Mouse (Mus musculus) cerebellum, adult 2 months (tissue): Measurements from ENCODE around the gene Bicd2.

Experiments used
- CTCF ChIP-seq: fragments of 200-500 bp; IDR thresholded peaks from 2 replicates; pipeline ENCODE4 v1.5.1; 2011; ENCODE audit warnings: low read depth, mild to moderate bottlenecking, control low read depth, low read length, moderate library complexity, borderline replicate concordance; ENCODE audit not compliant: insufficient read depth
- POLR2A ChIP-seq: fragments of 200-500 bp; IDR thresholded peaks from 2 replicates; pipeline ENCODE4 v1.6.1; 2011; ENCODE audit warnings: low read length, control low read depth, borderline replicate concordance; ENCODE audit not compliant: insufficient read depth

DNA sequence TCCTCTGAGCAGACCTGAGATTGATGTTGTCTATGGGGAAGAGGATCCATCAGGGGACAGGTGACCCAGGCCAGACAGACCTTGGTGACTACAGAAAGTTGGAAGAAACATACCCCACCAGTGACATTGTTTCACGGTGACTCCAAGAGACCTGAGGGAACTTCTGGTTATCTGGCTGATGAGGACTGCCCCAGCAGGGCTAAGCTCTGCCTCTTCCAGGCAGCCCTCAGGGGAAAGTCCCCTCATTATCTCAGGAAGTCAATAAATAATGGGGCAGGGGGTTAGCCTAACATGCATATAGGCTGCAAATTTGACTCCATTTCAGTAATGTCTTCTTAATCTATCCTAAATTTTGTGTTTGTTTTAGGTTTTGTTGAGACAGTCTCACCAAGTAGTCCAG is 31.9 kb upstream of the Bicd2 start:
- TF ChIP-seq POLR2A (no peak), CTCF (no peak)
